Mouse (Mus musculus) brain, embryonic 14.5 days (tissue): ENCODE measurements around the gene Msln.

Experiments used
- CTCF ChIP-seq: fragments of 200-500 bp; IDR thresholded peaks from 2 replicates; pipeline ENCODE4 v1.5.1; 2012; ENCODE audit warnings: inconsistent platforms, mild to moderate bottlenecking, moderate library complexity, borderline replicate concordance; ENCODE audit not compliant: insufficient read depth, insufficient read length; ENCODE audit errors: extremely low read depth
- POLR2A ChIP-seq: fragments of 200-500 bp; IDR thresholded peaks from 2 replicates; pipeline ENCODE4 v1.6.1; 2012; ENCODE audit warnings: mild to moderate bottlenecking, inconsistent platforms, borderline replicate concordance; ENCODE audit not compliant: poor library complexity, insufficient read depth, insufficient read length, severe bottlenecking; ENCODE audit errors: extremely low read depth

DNA sequence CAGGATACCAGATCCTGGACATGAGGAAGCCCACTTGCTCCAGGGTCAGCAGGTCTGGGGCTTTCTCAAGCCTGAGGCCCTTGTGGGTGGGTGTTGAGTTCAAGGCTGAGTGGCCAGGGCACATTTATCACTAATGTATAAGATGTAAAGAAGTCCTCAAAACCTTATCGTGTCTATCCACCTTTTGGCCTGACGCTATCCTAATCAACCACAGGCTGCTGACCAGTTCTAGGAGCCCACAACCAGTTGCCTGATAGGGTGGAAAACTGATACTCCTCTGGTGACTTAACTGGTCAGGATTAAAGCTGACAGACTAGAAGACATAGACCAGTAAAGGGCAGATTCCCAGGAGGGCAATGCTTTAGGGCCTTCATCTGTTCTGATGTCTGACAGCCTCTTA is 44.2 kb downstream of the Msln start:
- TF ChIP-seq POLR2A (no peak), CTCF (no peak)
